Mouse (Mus musculus) lung, postnatal 0 days (tissue): ENCODE data around the gene Eif2ak1.

Source experiments
- CTCF ChIP-seq: IDR thresholded peaks from 2 replicates; pipeline ENCODE4 v1.5.1; 2016; ENCODE audit warnings: antibody characterized with exemption, mild to moderate bottlenecking
- EP300 ChIP-seq: IDR thresholded peaks from 2 replicates; pipeline ENCODE4 v1.6.1; 2016; ENCODE audit warnings: antibody characterized with exemption, mild to moderate bottlenecking, control low read depth

GRCm38 (mm10) chr5:143924781-143925452 lies 107.3 kb downstream of the Eif2ak1 start:
- TF ChIP-seq EP300 (no peak), CTCF (no peak)
